Mouse (Mus musculus) limb, embryonic 11.5 days (tissue): ENCODE results near the gene Mok. TPM values are rescaled to one million over a fixed set of nuclear protein-coding genes. Genes with fewer than 3 reads are reported as not detected.

Experiments
- ATAC-seq: fragments of 200-750 bp; cut with Nextera tagmentation; 2 replicates; pipeline ENCODE4 v1.8.0; 2017; ENCODE audit warnings: low read depth; ENCODE audit not compliant: insufficient number of reproducible peaks, low FRiP score, low TSS enrichment
- DNase-seq: peaks from one replicate; pipeline ENCODE4 v3.0.0-alpha.2; 2015; ENCODE audit warnings: low spot score
- H3K27ac ChIP-seq: fragments of 300-500 bp; sonication (generic); replicated peaks from 2 replicates; pipeline ENCODE4 v1.5.1; 2014; ENCODE audit warnings: low read depth, mild to moderate bottlenecking, low read length
- H3K27me3 ChIP-seq: fragments of 300-500 bp; sonication (generic); 2 replicates; pipeline ENCODE4 v1.6.1; 2014; ENCODE audit warnings: mild to moderate bottlenecking, low read length, mixed read lengths; ENCODE audit not compliant: control insufficient read depth, insufficient read depth
- H3K36me3 ChIP-seq: fragments of 300-500 bp; sonication (generic); 2 replicates; pipeline ENCODE4 v1.6.1; 2014; ENCODE audit warnings: mild to moderate bottlenecking, low read length, moderate library complexity, mixed read lengths; ENCODE audit not compliant: control insufficient read depth, insufficient read depth
- H3K4me1 ChIP-seq: fragments of 300-500 bp; sonication (generic); 2 replicates; pipeline ENCODE4 v1.6.1; 2014; ENCODE audit warnings: low read length, mixed read lengths; ENCODE audit not compliant: control insufficient read depth, insufficient read depth
- H3K4me2 ChIP-seq: fragments of 300-500 bp; sonication (generic); 2 replicates; pipeline ENCODE4 v1.6.1; 2014; ENCODE audit warnings: low read depth, mild to moderate bottlenecking, moderate library complexity; ENCODE audit not compliant: severe bottlenecking
- H3K4me3 ChIP-seq: fragments of 300-500 bp; sonication (generic); 2 replicates; pipeline ENCODE4 v1.5.1; 2014; ENCODE audit warnings: low read depth, low read length
- H3K9ac ChIP-seq: fragments of 300-500 bp; sonication (generic); 2 replicates; pipeline ENCODE4 v1.6.1; 2014; ENCODE audit warnings: mild to moderate bottlenecking, low read length
- H3K9me3 ChIP-seq: fragments of 300-500 bp; sonication (generic); 2 replicates; pipeline ENCODE4 v1.6.1; 2016; ENCODE audit warnings: low read length; ENCODE audit not compliant: control insufficient read depth
- WGBS: fragments of 180-500 bp; shearing (Covaris S2); extraction: QIAGEN DNeasy Blood & Tissue Kit; methylation state at CpG from one replicate; pipeline ENCODE4 v1.1.7; 2014; 5-methylcytosine and 5-hydroxymethylcytosine counted together
- polyA plus RNA-seq: library from polyadenylated mRNA; unstranded; fragments of >200 nt; fragmentation: Nextera tagmentation; extraction: Ambion mirVana; gene quantifications from 2 replicates; pipeline ENCODE4 v1.2.1, GENCODE M21; 2014

The Mok gene
- polyA plus RNA-seq, 1 experiment from 2014 or later: 7.1 TPM

GRCm38 (mm10) chr12:110779296-110779695, 61.4 kb downstream of the Mok start:
- Histone ChIP-seq H3K4me1 (no peaks in the 10 kb centered on the region; the same call in 1 of the 2 replicates), H3K9ac (no peak overlapping the region), H3K9me3 (no peaks in the 10 kb centered on the region), H3K27ac (no peak overlapping the region), H3K36me3 (no peaks in the 10 kb centered on the region), H3K4me3 (no peak overlapping the region), H3K4me2 (no peak overlapping the region), H3K27me3 (no peaks in the 10 kb centered on the region)
- no peak for ATAC-seq
- 85% methylated on average over 7 of the region's 7 CpGs for WGBS
- DNase-seq: no peak

GRCm38 (mm10) chr12:110777853-110778252, 62.9 kb downstream of the Mok start:
- WGBS: 92% methylated on average over 5 of the region's 5 CpGs
- Histone ChIP-seq H3K27me3 (no peaks in the 10 kb centered on the region), H3K36me3 (no peaks in the 10 kb centered on the region), H3K4me3 (no peak overlapping the region), H3K9me3 (no peaks in the 10 kb centered on the region), H3K9ac (no peak overlapping the region), H3K4me1 (no peaks in the 10 kb centered on the region; the same call in 1 of the 2 replicates), H3K4me2 (no peak overlapping the region), H3K27ac (no peak overlapping the region)
- DNase-seq (no peak), ATAC-seq (no peak)

- DNase-seq (no peak), ATAC-seq (no peak)
- no peak overlapping the region for H3K9ac ChIP-seq
- H3K9me3 ChIP-seq: no peaks in the 10 kb centered on the region
- H3K4me3 ChIP-seq: no peak overlapping the region
- no peaks in the 10 kb centered on the region for H3K36me3 ChIP-seq
- H3K4me2 ChIP-seq: no peak overlapping the region
- 64% methylated on average over 5 of the region's 5 CpGs for whole genome bisulfite sequencing
- H3K27me3 ChIP-seq: no peaks in the 10 kb centered on the region
- no peaks in the 10 kb centered on the region; the same call in 1 of the 2 replicates for H3K4me1 ChIP-seq
- H3K27ac ChIP-seq: no peak overlapping the region
These were observed 64.9 kb downstream of the Mok start for GRCm38 (mm10) chr12:110775628-110776426.

- H3K27me3 ChIP-seq: no peaks in the 10 kb centered on the region
- DNase-seq (no peak), ATAC-seq (no peak)
- H3K36me3 ChIP-seq: no peaks in the 10 kb centered on the region
- WGBS: 96% methylated on average over 6 of the region's 6 CpGs
- no peaks in the 10 kb centered on the region for H3K9me3 ChIP-seq
- H3K9ac ChIP-seq: no peak overlapping the region
- no peak overlapping the region for H3K4me3 ChIP-seq
- no peak overlapping the region for H3K27ac ChIP-seq
- H3K4me1 ChIP-seq: no peaks in the 10 kb centered on the region; the same call in 1 of the 2 replicates
- no peak overlapping the region for H3K4me2 ChIP-seq
These were observed 68.8 kb downstream of the Mok start for GRCm38 (mm10) chr12:110771961-110772360.

GRCm38 (mm10) chr12:110770479-110771247, 70.1 kb downstream of the Mok start:
- Histone ChIP-seq H3K27ac (no peak overlapping the region), H3K27me3 (no peaks in the 10 kb centered on the region), H3K4me3 (no peak overlapping the region), H3K4me1 (no peaks in the 10 kb centered on the region; the same call in 1 of the 2 replicates), H3K36me3 (no peaks in the 10 kb centered on the region), H3K9me3 (no peaks in the 10 kb centered on the region), H3K9ac (no peak overlapping the region), H3K4me2 (no peak overlapping the region)
- 92% methylated on average over 10 of the region's 10 CpGs for WGBS
- DNase-seq (no peak), ATAC-seq (no peak)

GRCm38 (mm10) chr12:110769660-110770297, 71.0 kb downstream of the Mok start:
- no peak overlapping the region for H3K9ac ChIP-seq
- no peak overlapping the region for H3K4me3 ChIP-seq
- DNase-seq (no peak), ATAC-seq (no peak)
- no peak overlapping the region for H3K4me2 ChIP-seq
- H3K9me3 ChIP-seq: no peaks in the 10 kb centered on the region
- no peaks in the 10 kb centered on the region for H3K27me3 ChIP-seq
- no peaks in the 10 kb centered on the region for H3K36me3 ChIP-seq
- 58% methylated on average over 6 of the region's 6 CpGs for WGBS
- no peak overlapping the region for H3K27ac ChIP-seq
- no peaks in the 10 kb centered on the region for H3K4me1 ChIP-seq

GRCm38 (mm10) chr12:110768562-110768961, 72.2 kb downstream of the Mok start:
- no peaks in the 10 kb centered on the region for H3K4me1 ChIP-seq
- H3K9ac ChIP-seq: no peak overlapping the region
- no peaks in the 10 kb centered on the region for H3K36me3 ChIP-seq
- H3K27ac ChIP-seq: no peak overlapping the region
- no peak overlapping the region for H3K4me3 ChIP-seq
- no peak overlapping the region for H3K4me2 ChIP-seq
- no peaks in the 10 kb centered on the region for H3K9me3 ChIP-seq
- no peaks in the 10 kb centered on the region for H3K27me3 ChIP-seq
- ATAC-seq (no peak), DNase-seq (no peak)

- Histone ChIP-seq H3K27ac (no peak overlapping the region), H3K4me1 (no peaks in the 10 kb centered on the region), H3K9ac (no peak overlapping the region), H3K27me3 (no peaks in the 10 kb centered on the region), H3K36me3 (no peaks in the 10 kb centered on the region), H3K9me3 (no peaks in the 10 kb centered on the region), H3K4me3 (no peak overlapping the region), H3K4me2 (no peak overlapping the region)
- WGBS: 91% methylated on average over 5 of the region's 5 CpGs
- DNase-seq: no peak
- ATAC-seq: no peak
These were observed 76.2 kb downstream of the Mok start for GRCm38 (mm10) chr12:110764531-110764930.
